Mouse (Mus musculus) Patski (cell line): Measurements from ENCODE around the gene Polr3c. TPM values are rescaled to one million over a fixed set of nuclear protein-coding genes. Genes with fewer than 3 reads are reported as not detected.
A peak's percentile ranks its signal among the peaks of the same experiment; 100 is the strongest.

Experiments
- ATAC-seq: fragments of 100-300 bp; one replicate; pipeline ENCODE4 v1.8.0; 2021
- CTCF ChIA-PET: fragments of 350-600 bp; sonication (Branson Sonifier 250); formaldehyde crosslinking; loops from one replicate; lab custom pipeline; 2022; ENCODE audit warnings: inconsistent platforms; lab: Charles Lee
- POLR2A ChIA-PET: fragments of 350-600 bp; sonication (Branson Sonifier 250); formaldehyde crosslinking; loops from one replicate; lab custom pipeline; 2022; ENCODE audit warnings: antibody characterized with exemption, inconsistent platforms; lab: Charles Lee
- DNase-seq: peaks from one replicate; pipeline ENCODE4 v3.0.0-alpha.2; 2011; ENCODE audit warnings: low read depth, low spot score
- H3K27me3 ChIP-seq: fragments of 371-371 bp; one replicate; pipeline ENCODE4 v1.5.1; 2021
- CTCF ChIP-seq: fragments of 100-300 bp; IDR thresholded peaks from one replicate; pipeline ENCODE4 v1.5.1; 2021
- in situ Hi-C: fragments of 300-500 bp; cut with MboI; formaldehyde crosslinking; loops from 3 replicates; pipeline ENCODE4 v1.11.1; 2018; ENCODE audit warnings: low pct_unique_long_range_greater_than_20kb, mixed read lengths
- polyA plus RNA-seq: library from polyadenylated mRNA; unstranded; gene quantifications from one replicate; pipeline ENCODE4 v1.2.3, GENCODE M21; 2021

Gene Polr3c
- polyA plus RNA-seq, 1 experiment from 2014 or later, result 62.5 TPM

DNA sequence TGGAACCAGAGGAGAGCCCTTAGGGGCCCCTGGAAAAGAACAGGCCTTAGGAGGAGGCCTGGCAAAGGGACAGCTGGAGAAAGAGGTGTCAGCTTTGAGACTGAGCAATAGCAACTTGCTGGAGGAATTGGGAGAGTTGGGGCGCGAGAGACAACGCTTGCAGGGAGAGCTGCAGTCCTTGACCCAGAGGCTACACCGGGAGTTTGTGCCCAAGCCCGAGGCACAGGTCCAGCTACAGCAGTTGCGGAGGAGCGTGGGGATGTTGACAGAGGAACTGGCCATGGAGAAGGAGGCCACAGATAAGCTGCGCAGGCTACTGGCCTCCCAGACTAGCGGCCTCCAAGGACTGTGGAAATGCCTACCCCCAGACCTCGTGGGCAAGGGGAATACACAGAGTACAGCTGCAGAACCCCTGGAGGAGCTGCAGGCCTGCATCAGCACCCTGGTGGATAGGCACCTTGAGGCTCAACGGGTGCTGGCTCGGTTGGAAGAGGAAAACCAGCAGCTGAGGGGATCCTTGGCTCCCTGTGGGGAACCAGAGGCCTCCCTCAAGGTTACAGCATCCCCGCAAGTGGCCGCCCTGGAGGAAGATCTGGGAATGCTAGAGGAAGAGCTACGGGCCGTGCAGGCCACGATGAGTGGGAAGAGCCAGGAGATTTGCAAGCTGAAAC, 43.1 kb downstream of the Polr3c start:
- ChIA-PET POLR2A (interaction anchor here (1.1 to 1.2 kb wide), 2 partner anchors 12 to 23 kb away, joined by 3 to 4 read pairs; partner anchors contain the start of gene Pias3), CTCF (interaction anchor here (1.3 to 2.0 kb wide), 4 partner anchors 9 to 21 kb away, joined by 3 to 5 read pairs (median 4); partner anchors contain the start of gene Ankrd35)
- TF ChIP-seq CTCF, result no peak
- ATAC-seq (no peak), DNase-seq (no peak)
- H3K27me3 ChIP-seq, result no peaks in the 10 kb centered on the region
- in situ Hi-C loops, result no loop called here

GRCm38 (mm10) chr3:96683496-96683895, 43.9 kb downstream of the Polr3c start:
- ChIA-PET POLR2A (interaction anchor here (1.1 kb wide), 1 partner anchor 13 kb away, joined by 3 read pairs; the partner anchor contains the start of gene Pias3), CTCF (interaction anchor here (1.4 to 2.0 kb wide), 2 partner anchors 10 to 13 kb away, joined by 3 to 5 read pairs; partner anchors contain the start of gene Ankrd35)
- H3K27me3 ChIP-seq, result no peaks in the 10 kb centered on the region
- in situ Hi-C loops, result no loop called here
- ATAC-seq (no peak), DNase-seq (no peak)
- no peak for TF ChIP-seq CTCF

- in situ Hi-C loops, result no loop called here
- no peak for TF ChIP-seq CTCF
- DNase-seq (no peak), ATAC-seq (no peak)
- POLR2A ChIA-PET, result interaction anchor here (0.7 to 1.2 kb wide), 2 partner anchors 9 to 14 kb away, joined by 3 read pairs; no protein-coding TSS in a partner anchor
- H3K27me3 ChIP-seq, result no peaks in the 10 kb centered on the region
- CTCF ChIA-PET, result interaction anchor here (1.6 kb wide), 1 partner anchor 19 kb away, joined by 3 read pairs; no protein-coding TSS in a partner anchor
These were observed 47.0 kb downstream of the Polr3c start for GRCm38 (mm10) chr3:96680269-96680956.

GRCm38 (mm10) chr3:96679159-96679674, 48.2 kb downstream of the Polr3c start:
- no peak for DNase-seq
- H3K27me3 ChIP-seq, result no peaks in the 10 kb centered on the region
- ChIA-PET POLR2A (interaction anchor here (0.6 to 1.6 kb wide), 4 partner anchors 10 to 19 kb away, joined by 3 to 4 read pairs (median 4); partner anchors contain the start of gene Pias3), CTCF (interaction anchor here (1.2 to 1.4 kb wide), 2 partner anchors 11 to 34 kb away, joined by 3 to 5 read pairs; partner anchors contain the start of gene Itga10)
- TF ChIP-seq CTCF, result no peak
- ATAC-seq, result peak; percentile 64
- in situ Hi-C loops, result no loop called here

DNA sequence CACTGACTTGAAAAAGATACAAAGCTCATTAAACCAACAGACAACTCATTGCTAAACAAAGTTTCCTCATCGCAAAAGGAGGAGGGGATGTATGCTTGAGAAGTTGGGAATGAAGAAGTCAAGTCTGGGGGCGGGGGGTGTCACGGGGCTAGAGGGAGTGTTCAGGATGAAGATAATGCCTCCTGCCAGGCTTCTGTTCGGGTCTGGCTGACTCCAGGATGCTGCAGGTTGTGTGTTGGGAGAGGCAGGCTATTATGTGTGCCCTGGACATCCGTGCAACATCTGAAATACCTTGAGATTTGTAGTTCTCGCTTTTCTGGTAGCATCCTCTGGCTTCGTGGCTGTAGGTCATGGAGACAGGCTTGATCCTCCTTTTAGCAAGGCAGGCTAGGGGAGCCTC, 49.0 kb downstream of the Polr3c start:
- no peak for DNase-seq
- ChIA-PET POLR2A (interaction anchor here (0.5 to 1.6 kb wide), 2 partner anchors 15 to 17 kb away, joined by 3 to 4 read pairs; no protein-coding TSS in a partner anchor), CTCF (interaction anchor here (1.2 to 1.4 kb wide), 2 partner anchors 10 to 33 kb away, joined by 3 to 5 read pairs; partner anchors contain the start of gene Itga10)
- ATAC-seq, result no peak
- in situ Hi-C loops, result no loop called here
- no peak for TF ChIP-seq CTCF
- H3K27me3 ChIP-seq, result no peaks in the 10 kb centered on the region

DNA sequence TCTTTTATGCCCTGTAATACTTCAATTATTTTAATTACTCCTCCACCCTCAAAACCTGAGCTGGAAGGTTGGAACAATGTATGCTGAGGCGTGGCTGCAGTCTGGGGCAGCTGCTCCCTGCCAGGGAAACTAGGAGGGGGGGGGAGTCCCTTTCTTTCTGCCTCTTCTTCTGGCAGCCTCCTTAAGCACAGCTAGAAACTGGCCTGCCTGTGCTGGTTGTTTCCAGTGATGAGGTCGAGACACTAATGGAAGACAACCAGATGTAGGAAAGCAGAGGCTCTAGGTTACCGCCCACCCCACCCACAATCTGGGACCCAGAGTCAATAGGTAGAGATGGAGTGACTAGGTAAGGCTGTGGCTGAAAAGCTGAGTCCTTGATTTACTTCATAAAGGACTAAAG, 51.7 kb downstream of the Polr3c start:
- CTCF ChIA-PET, result interaction anchor here (0.9 to 1.0 kb wide), 2 partner anchors 9 to 125 kb away, joined by 3 read pairs; no protein-coding TSS in a partner anchor
- TF ChIP-seq CTCF, result no peak
- ATAC-seq (no peak), DNase-seq (no peak)
- in situ Hi-C loops, result no loop called here
- no peaks in the 10 kb centered on the region for H3K27me3 ChIP-seq
- POLR2A ChIA-PET, result interaction anchor here (0.7 to 1.2 kb wide), 2 partner anchors 10 to 101 kb away, joined by 3 read pairs; no protein-coding TSS in a partner anchor

DNA sequence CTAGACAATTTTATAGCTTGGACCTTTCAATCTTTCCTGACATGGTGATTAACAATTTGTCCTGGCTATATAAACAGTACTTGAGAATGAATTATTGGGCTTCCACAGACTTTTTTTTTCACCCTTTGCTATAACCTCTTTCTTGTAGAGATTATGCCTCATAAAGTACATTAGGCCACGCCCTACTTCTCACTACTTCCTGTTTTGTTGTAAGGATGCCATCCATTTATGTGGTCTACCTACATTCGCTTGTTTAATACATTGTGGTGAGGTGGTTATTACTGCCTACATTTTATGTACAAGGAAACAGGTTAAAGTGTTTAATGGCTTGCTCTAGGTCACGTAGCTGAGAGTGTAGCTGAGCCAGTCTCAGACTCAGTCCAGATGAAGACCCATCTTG, 52.3 kb downstream of the Polr3c start:
- ChIA-PET CTCF (interaction anchor here (0.9 to 2.8 kb wide), 5 partner anchors 8 to 124 kb away, joined by 3 to 10 read pairs (median 5); no protein-coding TSS in a partner anchor), POLR2A (interaction anchor here (0.7 to 1.7 kb wide), 3 partner anchors 10 to 100 kb away, joined by 3 to 11 read pairs (median 3); partner anchors contain the start of gene Pias3)
- ATAC-seq (no peak), DNase-seq (no peak)
- in situ Hi-C loops, result no loop called here
- H3K27me3 ChIP-seq, result no peaks in the 10 kb centered on the region
- no peak for TF ChIP-seq CTCF

DNA sequence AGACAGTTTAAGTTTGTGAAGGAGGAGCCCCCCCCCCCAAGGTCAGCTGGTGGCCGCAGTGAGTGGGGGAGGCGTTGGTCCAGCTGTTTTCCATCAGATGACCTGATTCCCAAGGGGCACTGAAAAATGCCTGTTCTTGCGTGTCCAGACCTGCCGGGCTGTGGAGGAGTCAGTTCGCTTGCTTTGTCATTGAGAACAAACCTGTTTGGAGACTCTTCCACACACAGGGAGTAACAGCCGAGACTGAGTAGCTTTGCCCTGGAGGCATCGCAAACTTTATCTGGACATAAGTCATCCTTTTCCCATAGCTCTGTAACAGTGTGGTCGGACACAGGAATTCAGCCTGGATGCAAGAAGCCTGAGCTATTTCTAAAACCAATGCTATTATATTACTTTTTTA, 53.0 kb downstream of the Polr3c start:
- ATAC-seq, result peak; percentile 36
- in situ Hi-C loops, result no loop called here

DNA sequence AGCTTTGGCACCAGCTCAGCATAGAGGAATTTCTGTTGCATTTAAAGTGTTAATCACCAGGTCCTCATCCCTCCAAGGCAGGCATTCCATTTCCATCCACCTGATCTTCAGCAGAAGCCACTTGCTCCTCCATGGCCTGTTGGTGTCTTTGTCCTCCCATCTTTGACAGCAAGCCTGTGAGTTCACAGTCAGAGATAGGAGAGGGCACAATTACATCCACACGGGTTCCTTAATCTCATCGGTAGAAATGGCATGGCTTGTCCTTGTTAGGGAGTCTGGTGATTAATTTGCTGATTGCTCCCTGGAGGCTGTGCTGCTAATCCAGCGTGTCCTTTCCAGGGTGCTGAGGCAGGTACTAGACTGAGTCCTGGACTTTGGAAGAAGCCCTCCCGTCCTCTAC, 53.9 kb downstream of the Polr3c start:
- ChIA-PET POLR2A (interaction anchor here (0.9 to 1.7 kb wide), 2 partner anchors 23 to 53 kb away, joined by 4 to 11 read pairs; partner anchors contain the start of gene Pias3), CTCF (interaction anchor here (0.6 to 2.8 kb wide), 6 partner anchors 13 to 80 kb away, joined by 3 to 10 read pairs (median 4); partner anchors contain the start of genes Nudt17, Pias3 and Polr3gl)
- ATAC-seq, result no peak

More for the DNA sequence above, 53.0 kb downstream of the Polr3c start:
- no peak for DNase-seq
- ChIA-PET CTCF (interaction anchor here (0.9 to 2.8 kb wide), 7 partner anchors 11 to 81 kb away, joined by 3 to 10 read pairs (median 4); partner anchors contain the start of genes Nudt17 and Polr3gl), POLR2A (interaction anchor here (0.7 to 1.7 kb wide), 3 partner anchors 22 to 552 kb away, joined by 4 to 11 read pairs (median 4); partner anchors contain the start of gene Pias3)
- TF ChIP-seq CTCF, result no peak
- H3K27me3 ChIP-seq, result no peaks in the 10 kb centered on the region

GRCm38 (mm10) chr3:96671519-96671918, 55.9 kb downstream of the Polr3c start:
- no peaks in the 10 kb centered on the region for H3K27me3 ChIP-seq
- ChIA-PET CTCF (no interaction called here), POLR2A (no interaction called here)
- TF ChIP-seq CTCF, result no peak
- DNase-seq, result no peak
- in situ Hi-C loops, result no loop called here
- no peak for ATAC-seq

More for the DNA sequence above, 53.9 kb downstream of the Polr3c start:
- no peaks in the 10 kb centered on the region for H3K27me3 ChIP-seq
- TF ChIP-seq CTCF, result no peak
- DNase-seq, result no peak
- in situ Hi-C loops, result no loop called here
